ENCODE assay signal across 8 mouse cellular contexts in the genomic region with DNA sequence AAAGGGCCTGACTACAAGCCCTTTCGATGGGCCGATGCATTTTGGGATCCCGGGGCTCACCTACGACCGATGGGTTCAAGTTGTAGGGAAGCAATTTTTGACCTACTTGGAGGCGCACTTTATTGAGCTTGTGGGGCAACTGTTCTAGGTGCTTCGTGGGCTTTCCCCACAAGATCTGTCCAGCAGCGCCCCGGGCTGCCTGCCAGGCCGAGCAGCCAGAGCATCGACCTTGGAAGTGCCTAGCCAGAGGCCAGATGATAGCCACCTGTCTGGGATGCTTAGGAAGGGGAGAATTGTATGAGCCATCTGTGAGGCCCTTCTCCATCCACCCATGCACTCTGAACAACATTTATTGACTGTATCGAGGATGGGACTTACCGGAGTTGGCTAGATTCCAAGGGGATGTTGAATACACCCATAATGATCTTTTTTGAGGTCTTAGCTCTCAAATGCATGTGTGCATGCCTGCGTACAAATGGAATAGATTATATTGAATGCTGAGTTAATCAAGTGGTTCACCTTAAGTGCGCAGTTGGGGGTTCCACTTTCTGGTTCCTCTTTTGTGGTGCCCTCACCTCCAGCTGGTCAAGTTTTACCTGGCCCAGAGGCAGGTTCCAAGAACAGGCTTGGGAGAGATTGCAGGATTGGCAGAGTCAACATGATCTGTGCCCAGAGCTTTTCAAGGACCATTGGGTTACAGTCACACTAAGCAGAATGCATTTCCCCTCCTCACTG. TPM values are rescaled to one million over a fixed set of nuclear protein-coding genes. Genes with fewer than 3 reads are reported as not detected.
DNase-seq lines count a peak whose midpoint lies in the region; ATAC-seq and TF ChIP-seq lines count a peak whose summit lies in the region.

No protein-coding gene starts in this region.

- H3K27ac ChIP-seq in embryonic facial prominence, embryonic 11.5 days (replicated peaks; ENCODE audit: low read depth, low read length), result no peak overlapping the region
- peak overlapping the region; percentile 79 for H3K27ac ChIP-seq in midbrain, postnatal 0 days (ENCODE audit: low read depth, low read length)

- intact Hi-C loops in heart, postnatal 10 days (cut with DNase I), result loop anchor here (2.0 kb wide), 2 partner anchors 27 to 35 kb away; no protein-coding TSS in a partner anchor
- intact Hi-C loops in left cerebral cortex, postnatal 14 days (cut with DNase I), result loop anchor here (5.0 kb wide), 2 partner anchors 38 to 73 kb away; no protein-coding TSS in a partner anchor

- peaks cover 34% of the 10 kb centered on the region for H3K36me3 ChIP-seq in G1E (replicated peaks)
- no peaks in the 10 kb centered on the region for H3K36me3 ChIP-seq in embryonic facial prominence, embryonic 11.5 days (replicated peaks; ENCODE audit: control insufficient read depth, insufficient read depth, low read depth, low read length)
- H3K36me3 ChIP-seq in midbrain, postnatal 0 days (ENCODE audit: insufficient read depth, low read length), result no peaks in the 10 kb centered on the region

- H3K9ac ChIP-seq in embryonic facial prominence, embryonic 11.5 days (replicated peaks; ENCODE audit: low read length), result peak overlapping the region; percentile 81
- H3K9ac ChIP-seq in midbrain, postnatal 0 days (replicated peaks; ENCODE audit: low read length, poor library complexity, severe bottlenecking), result peak overlapping the region; percentile 94

- no peaks in the 10 kb centered on the region for H3K27me3 ChIP-seq in G1E (ENCODE audit: insufficient read depth, low read length)
- H3K27me3 ChIP-seq in embryonic facial prominence, embryonic 11.5 days (ENCODE audit: control insufficient read depth, insufficient read depth, low read length), result no peaks in the 10 kb centered on the region
- H3K27me3 ChIP-seq in midbrain, postnatal 0 days (ENCODE audit: insufficient read depth, low read length), result no peaks in the 10 kb centered on the region

- 18% methylated on average over 15 of the region's 15 CpGs for WGBS in embryonic facial prominence, embryonic 11.5 days
- 11% methylated on average over 15 of the region's 15 CpGs for WGBS in midbrain, postnatal 0 days

- peaks cover 92% of the 10 kb centered on the region for H3K4me1 ChIP-seq in G1E (ENCODE audit: insufficient read depth, low read depth, low read length)
- peaks cover 2% of the 10 kb centered on the region; the same call in 1 of the 2 replicates for H3K4me1 ChIP-seq in embryonic facial prominence, embryonic 11.5 days (ENCODE audit: control insufficient read depth, insufficient read depth, low read length)
- H3K4me1 ChIP-seq in midbrain, postnatal 0 days (ENCODE audit: insufficient read depth, low read length), result peaks cover 19% of the 10 kb centered on the region; the same call in 1 of the 2 replicates

- no peak for TF ChIP-seq CTCF in G1E (IDR thresholded peaks at IDR 0.05; ENCODE audit: low read depth, low read length)
- TF ChIP-seq CTCF in midbrain, postnatal 0 days (IDR thresholded peaks at IDR 0.05), result no peak

- H3K4me2 ChIP-seq in embryonic facial prominence, embryonic 11.5 days (ENCODE audit: low read depth, low read length), result peak overlapping the region; percentile 86
- peak overlapping the region; percentile 86 for H3K4me2 ChIP-seq in midbrain, postnatal 0 days (ENCODE audit: low read depth, low read length, poor library complexity, severe bottlenecking)

- H3K4me3 ChIP-seq in G1E (ENCODE audit: low read depth, low read length), result peak overlapping the region; percentile 95
- H3K4me3 ChIP-seq in embryonic facial prominence, embryonic 11.5 days (ENCODE audit: low read depth, low read length), result peak overlapping the region; percentile 89
- peak overlapping the region; percentile 73 for H3K4me3 ChIP-seq in midbrain, postnatal 0 days (ENCODE audit: low read depth, low read length)

- no peak for ATAC-seq in G1E (ENCODE audit: extremely low read depth, insufficient number of reproducible peaks, low FRiP score, poor library complexity, severe bottlenecking)
- no peak for ATAC-seq in embryonic facial prominence, embryonic 11.5 days (replicated peaks; ENCODE audit: insufficient number of reproducible peaks, low FRiP score, low TSS enrichment, low read depth)
- no peak for ATAC-seq in midbrain, postnatal 0 days (ENCODE audit: low FRiP score)

- peak; percentile 46 for DNase-seq in 416B (ENCODE audit: low read depth)
- no peak for DNase-seq in G1E (ENCODE audit: low spot score)
- no peak for DNase-seq in embryonic facial prominence, embryonic 11.5 days (ENCODE audit: low spot score)
- peak; percentile 62 for DNase-seq in heart, postnatal 10 days
- DNase-seq in kidney, postnatal 4 days, result peak; percentile 48 to 70
- DNase-seq in midbrain, postnatal 0 days (ENCODE audit: low spot score), result peak; percentile 58
- no peak for DNase-seq in thymus, postnatal 25 days
- no peak for DNase-seq in left cerebral cortex, postnatal 14 days (ENCODE audit: low spot score in 2 of 2)

- no peaks in the 10 kb centered on the region for H3K9me3 ChIP-seq in G1E (replicated peaks)
- no peaks in the 10 kb centered on the region for H3K9me3 ChIP-seq in embryonic facial prominence, embryonic 11.5 days (replicated peaks; ENCODE audit: control insufficient read depth, low read length)
- H3K9me3 ChIP-seq in midbrain, postnatal 0 days (ENCODE audit: low read length), result no peaks in the 10 kb centered on the region

RNA-seq across cellular contexts. Expression of gene Abhd2, which starts 0.9 kb away (rescaled TPM):
- total RNA-seq in G1E (2014; fragmentation: Nextera tagmentation), result 68.8 and 69.2 TPM in 2 replicates
- 31.9 and 33.8 TPM in 2 replicates for total RNA-seq in G1E (2017)
- polyA plus RNA-seq in G1E (2012), result 8.3 and 9.1 TPM in 2 replicates
- polyA plus RNA-seq in embryonic facial prominence, embryonic 11.5 days (2014; fragmentation: Nextera tagmentation; extraction: Ambion mirVana), result 10.9 and 12.2 TPM in 2 replicates
- total RNA-seq in heart, postnatal 10 days (2021), result 10 to 100 TPM; 40.0 to 45.2 TPM
- total RNA-seq in midbrain, postnatal 0 days (2014; rRNA removed), result 83.2 and 85.7 TPM in 2 replicates
- polyA plus RNA-seq in midbrain, postnatal 0 days (2015; fragmentation: Nextera tagmentation; extraction: Ambion mirVana), result 18.1 and 23.0 TPM in 2 replicates
- 100 to 1,000 TPM; 125 to 135 TPM for total RNA-seq in left cerebral cortex, postnatal 14 days (2021)

Comparison
In these comparisons a context has a peak if more than half of its experiments do, and no peak if none do; other contexts are left out.
1. DNase-seq: peak in 416B (single experiment), heart, postnatal 10 days (2 of 2), kidney, postnatal 4 days (2 of 2) and midbrain, postnatal 0 days (single experiment); none in G1E (single experiment), embryonic facial prominence, embryonic 11.5 days (single experiment), thymus, postnatal 25 days (single experiment) and left cerebral cortex, postnatal 14 days (0 of 2).
2. Peak in every context shown above with its lines, with median percentiles within 50 percentile points of each other: H3K4me3 ChIP-seq.